Mouse (Mus musculus): Measurements from ENCODE around the gene Psmd11.
"Not testable (repeated sequence)": the region's sequence is repeated elsewhere in the genome, so short reads cannot be mapped to it uniquely, and the experiment has no call there.

Psmd11 gene

DNA sequence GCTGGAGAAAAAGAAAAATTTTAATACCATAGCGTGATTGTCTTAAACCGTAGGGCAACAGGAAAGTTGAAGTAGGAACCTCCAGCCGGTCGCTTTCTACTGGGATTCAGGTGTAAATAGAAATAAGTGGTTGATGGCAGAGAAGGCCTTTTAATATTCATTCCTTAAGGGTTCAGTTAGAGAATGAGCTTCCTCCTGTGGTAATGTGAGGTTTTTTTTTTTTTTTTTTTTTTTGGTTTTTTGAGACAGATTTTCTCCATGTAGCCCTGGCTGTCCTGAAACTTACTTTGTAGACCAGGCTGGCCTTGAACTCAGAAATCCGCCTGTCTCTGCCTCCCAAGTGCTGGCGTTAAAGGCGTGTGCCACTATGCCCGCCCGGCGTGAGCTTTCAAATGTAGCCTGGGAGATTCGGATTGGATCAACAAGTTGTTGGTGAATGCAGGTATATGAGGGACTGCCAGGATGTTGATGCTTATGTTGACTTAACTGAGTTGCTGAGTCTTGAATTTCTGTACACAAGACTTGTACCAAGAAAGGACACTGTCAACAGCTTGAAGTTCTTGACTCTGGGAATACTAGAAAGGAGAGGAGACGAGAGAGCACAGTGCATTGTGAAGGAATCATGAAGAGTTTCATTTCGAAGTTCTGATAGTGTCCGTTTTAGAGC, 1.2 kb downstream of the Psmd11 start:
- DNase-seq = no peak

DNA sequence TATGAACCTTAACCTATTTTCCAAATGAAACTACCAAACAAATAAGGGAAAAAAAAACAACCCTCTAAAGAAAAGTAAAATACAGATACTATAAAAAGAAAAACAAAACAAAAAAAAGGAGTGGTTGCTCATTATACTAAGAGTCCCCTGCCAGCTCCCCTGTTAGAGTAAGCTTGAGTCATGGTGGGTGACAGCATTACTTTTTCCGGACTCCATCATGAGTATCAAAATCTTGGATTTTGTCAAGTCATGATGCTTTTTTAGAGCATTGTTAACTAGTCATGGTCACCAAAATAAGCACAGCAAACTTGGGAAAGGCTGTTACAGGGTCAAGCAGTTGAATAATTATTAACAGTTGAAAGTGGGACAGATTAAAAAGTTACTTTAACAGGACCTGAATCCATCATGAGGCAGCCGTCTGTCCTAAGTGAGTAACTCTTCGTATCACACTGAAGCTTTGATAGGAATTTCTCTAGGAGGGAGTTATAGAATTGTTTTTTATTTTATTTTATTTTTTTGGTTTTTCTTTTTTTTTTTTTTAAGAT, 2.0 kb downstream of the Psmd11 start:
- no peak for DNase-seq

DNA sequence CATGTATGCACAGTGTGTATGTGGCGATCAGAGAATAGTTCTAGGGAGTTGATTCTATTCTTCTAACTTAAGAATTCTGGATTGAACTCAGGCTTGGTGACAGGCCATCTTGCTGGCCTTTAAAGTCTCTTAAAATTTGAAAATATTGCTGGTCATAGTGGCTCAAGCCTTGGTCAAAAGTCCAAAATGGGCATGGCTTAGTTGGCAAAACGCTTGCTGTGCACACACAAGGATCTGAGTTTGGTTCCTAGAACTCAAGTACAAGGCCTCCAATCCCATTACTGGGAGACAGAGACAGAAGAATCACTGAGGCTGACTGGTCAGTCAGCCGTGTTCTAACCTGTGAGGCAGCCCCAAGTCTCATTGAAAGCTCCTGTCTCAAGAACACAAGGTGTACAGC, 18.5 kb downstream of the Psmd11 start:
- no peak for DNase-seq

DNA sequence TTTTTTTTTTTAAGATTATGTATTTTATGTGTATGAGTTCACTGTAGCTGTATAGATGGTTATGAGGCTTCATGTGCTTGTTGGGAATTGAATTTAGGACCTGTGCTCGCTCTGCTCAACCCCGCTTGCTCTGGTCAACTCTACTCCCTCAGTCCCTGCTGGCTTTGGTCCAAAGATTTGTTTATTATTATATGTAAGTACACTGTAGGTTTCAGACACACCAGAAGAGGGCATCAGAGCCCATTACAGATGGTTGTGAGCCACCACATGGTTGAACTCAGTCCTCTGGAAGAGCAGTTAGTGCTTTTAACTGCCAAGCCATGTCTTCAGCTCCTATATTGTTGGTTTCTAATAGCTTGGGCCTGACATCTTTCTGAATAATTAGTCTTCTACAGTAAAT, 21.4 kb downstream of the Psmd11 start:
- DNase-seq = no peak

DNA sequence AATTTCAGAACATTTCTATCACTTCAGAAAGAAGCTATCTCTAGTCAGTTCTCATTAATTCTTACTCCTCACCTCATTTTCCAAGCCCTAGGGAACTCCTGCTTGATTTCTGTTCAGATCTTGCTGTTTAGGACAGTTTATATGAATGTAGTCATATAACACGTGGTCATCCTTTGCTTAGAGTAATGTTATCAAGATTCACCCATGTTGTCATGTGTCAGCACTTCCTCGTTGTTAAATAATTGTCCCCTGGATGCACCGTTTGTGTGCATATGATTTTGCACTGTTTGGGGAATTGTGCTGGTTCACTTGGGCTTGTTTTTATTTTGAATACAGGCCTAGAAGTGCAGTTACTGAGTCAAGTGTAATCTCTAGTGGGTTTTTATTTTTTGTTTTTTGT, 23.8 kb downstream of the Psmd11 start:
- DNase-seq = no peak

DNA sequence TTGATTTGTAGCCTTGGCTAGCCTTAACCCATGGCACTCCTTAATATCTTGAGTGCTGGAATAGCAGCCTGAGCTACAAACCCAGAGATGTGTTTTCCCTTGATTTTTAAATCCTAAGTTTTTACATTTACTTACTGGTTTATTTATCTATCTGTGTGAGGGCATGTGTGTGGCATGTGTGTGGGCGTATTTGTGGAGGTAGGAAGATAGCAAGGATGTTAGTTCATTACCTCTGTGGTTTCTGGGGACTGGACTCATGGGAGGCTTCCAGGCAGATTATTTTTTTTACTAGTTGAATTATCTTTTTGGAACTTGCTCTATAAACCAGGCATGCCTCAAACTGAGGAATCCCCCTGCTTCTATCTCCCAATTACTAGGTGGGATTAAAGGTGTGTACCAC, 24.8 kb downstream of the Psmd11 start:
- no peak for DNase-seq

DNA sequence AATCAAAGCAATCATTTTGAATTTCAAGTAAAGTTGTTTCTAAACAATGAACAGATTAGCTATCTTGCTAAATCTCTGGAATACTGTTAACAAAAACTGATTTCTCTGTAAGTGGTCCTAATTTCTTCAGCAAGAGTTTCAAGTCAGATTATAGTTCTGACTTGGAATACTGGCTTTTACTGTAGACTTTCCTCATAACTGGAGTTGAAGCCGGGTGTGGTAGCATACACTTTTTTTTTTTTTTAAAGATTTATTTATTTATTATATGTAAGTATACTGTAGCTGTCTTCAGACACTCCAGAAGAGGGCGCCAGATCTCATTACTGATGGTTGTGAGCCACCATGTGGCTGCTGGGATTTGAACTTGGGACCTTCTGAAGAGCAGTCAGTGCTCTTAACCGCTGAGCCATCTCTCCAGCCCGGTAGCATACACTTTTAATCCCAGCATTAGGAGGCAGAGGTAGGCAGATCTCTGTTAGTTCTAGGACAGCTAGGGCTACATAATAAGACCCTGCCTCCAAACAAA, 35.3 kb downstream of the Psmd11 start:
- DNase-seq = not testable (repeated sequence)

DNA sequence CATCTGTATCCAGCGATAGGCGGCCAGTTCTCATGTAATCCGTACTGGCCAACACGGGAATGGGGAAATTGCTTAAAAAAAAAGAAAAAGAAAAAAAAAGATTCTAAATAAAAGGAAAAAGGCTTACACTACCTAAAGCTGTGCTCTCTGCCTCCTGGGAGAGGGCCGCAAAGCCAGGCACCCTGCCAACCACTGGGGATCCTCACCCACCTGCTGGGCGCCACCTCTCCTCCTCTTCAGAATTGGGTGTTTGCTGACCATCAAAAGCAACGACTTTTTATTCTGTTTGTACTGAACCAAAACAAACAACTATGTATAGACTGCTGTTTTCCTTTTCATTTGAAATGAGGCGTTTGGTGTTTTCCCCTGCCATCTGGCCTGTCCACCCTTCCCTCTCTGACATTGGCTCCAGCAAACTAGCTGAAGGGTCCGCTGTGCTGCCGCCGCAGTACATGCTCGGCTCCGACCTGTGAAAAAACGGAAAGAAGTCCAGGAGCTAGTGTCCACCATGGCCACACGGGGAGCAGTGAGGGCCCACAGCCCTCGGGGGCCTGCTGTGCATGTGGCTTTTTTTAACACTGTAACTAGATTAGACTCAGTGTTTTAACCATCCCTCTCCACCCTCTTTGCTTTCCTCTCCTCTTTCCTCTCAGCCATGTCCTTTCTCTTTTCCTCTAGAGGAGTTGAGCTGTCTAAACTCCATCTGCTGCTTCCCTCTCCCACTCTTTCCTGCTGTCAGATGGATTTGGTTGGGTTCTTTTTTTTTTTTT, 43.6 kb downstream of the Psmd11 start:
- DNase-seq = no peak

DNA sequence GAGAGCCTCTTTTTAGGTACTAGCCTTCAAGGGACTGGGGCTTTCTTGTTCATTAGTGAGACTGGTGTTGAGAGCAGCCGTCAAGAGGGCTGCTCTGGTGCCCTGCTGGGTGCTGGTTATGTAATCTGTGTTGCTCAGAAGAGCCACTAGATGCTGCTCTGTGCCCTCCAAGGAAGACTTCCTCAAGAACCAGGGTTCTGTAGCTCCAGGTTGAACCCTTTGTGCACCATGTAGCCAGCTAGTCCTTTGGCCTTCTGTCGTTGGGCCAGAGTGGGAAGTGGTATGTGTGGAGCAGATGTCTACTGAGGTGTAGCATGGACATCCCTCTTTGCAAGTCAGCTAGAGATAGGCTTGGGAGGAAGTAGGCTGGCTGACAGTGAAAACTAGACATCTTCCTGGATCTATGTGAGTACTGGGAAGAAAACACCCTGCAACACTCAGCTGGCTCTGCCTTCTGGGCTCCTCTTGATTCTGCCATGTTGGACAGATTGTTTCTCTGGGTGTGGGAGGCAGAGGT, 45.8 kb downstream of the Psmd11 start:
- DNase-seq = no peak

DNA sequence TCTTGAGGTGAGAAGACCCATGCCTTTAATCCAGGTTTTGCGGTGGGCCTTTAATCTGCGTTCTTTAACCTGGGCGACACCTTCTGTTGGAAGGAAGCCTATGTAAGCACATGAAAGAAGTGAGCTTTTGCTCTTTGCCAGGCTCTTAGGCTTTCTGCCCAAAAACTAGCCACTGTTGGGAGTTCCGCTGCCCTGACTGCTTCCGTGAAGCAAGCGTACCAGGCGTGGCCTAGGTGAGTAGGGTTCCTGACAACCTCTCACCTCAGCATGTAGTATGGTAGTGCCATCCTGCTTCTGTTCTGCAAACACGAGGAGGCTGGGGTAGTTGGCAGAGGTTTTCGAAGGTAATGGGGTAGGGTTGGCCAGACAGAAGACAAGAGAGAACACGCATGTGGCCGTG, 46.4 kb downstream of the Psmd11 start:
- no peak for DNase-seq

DNA sequence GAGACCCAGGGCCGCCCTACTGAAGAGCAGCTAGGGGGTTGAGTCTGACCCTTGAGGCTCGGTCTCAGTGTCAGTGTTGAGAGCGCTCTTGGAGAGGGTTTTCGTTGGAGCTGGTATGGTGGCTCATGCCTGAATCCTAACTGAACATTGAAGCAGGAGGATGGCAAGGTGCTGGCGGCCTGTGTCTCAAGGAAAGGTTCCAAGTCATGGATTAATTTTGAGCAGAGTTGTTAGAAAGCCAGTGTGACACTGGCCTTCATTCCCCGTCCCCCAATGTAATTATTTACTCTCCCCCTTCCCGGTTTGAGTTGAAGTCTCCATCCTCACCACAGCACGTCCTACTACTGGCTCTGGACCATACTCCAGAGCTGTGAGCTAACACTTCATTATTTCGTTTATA, 47.1 kb downstream of the Psmd11 start:
- DNase-seq = no peak

DNA sequence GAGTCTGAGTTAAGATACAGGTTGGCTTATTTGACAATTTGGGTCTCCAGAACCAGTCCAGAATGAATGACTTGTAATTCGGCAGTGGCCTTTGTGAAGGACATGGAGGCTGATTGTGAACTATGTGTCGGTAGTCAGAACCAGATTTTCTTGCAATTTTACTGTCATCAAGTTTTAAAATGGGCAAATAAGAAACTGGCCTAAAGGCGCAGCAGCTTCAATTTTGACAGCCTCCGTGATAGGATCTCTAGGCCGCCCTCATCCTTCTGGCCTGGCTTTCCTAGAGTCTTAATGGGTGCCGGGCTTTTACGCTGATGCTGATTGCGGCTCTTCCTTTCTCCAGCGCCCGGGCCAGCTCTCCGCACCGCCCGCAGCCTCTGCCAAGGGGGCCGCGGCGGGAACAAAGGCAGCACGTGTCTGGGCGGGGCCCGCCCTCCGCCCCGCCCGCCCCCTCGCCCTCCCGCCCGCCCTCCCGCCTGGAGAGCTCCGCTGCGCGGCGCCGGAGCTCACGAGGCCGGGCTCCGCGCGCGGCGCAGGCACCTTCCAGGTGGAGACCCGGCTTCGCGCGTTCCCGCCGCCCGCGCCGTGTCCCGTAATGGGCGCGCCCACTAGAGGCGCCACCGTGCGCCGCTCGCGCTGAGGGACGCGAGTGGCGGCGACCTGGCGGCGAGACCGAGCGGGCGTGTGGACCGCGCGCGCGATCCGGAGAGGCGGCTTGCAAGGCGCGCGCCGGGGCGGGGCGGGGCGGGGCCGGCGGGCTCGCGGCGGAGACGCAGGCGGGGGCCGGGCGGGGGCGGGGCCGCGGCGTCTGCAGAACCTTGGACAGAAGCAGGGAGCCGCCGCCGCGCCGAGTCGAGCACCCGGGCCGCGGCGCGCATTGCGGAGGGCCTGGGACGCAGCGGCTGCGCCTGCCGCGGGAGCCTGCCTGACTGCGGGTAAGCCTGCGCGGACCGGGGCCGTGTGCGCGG, 48.1 kb downstream of the Psmd11 start, which contains the start of gene Cdk5r1:
TSS of gene Cdk5r1 (plus strand) at position 802 of the 968 bp plus-strand sequence.
- peak; percentile 96 for DNase-seq

DNA sequence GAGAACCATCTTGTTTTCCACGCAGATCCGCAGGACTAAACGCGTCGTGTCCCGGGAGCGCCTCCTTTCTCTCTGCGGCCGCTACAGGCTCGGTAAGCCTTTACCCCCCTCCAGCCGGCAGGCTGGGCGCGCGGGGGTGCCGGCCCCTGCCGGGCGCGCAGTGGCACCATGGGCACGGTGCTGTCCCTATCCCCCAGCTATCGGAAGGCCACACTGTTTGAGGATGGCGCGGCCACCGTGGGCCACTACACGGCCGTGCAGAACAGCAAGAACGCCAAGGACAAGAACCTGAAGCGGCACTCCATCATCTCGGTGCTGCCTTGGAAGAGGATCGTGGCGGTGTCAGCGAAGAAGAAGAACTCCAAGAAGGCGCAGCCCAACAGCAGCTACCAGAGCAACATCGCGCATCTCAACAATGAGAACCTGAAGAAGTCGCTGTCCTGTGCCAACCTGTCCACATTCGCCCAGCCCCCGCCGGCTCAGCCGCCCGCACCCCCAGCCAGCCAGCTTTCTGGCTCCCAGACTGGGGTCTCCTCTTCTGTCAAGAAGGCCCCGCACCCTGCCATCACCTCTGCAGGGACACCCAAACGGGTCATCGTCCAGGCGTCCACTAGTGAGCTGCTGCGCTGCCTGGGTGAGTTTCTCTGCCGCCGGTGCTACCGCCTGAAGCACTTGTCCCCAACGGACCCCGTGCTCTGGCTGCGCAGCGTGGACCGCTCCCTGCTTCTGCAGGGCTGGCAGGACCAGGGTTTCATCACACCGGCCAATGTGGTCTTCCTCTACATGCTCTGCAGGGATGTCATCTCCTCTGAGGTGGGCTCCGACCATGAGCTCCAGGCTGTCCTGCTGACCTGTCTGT, 49.2 kb downstream of the Psmd11 start:
- DNase-seq = no peak

DNA sequence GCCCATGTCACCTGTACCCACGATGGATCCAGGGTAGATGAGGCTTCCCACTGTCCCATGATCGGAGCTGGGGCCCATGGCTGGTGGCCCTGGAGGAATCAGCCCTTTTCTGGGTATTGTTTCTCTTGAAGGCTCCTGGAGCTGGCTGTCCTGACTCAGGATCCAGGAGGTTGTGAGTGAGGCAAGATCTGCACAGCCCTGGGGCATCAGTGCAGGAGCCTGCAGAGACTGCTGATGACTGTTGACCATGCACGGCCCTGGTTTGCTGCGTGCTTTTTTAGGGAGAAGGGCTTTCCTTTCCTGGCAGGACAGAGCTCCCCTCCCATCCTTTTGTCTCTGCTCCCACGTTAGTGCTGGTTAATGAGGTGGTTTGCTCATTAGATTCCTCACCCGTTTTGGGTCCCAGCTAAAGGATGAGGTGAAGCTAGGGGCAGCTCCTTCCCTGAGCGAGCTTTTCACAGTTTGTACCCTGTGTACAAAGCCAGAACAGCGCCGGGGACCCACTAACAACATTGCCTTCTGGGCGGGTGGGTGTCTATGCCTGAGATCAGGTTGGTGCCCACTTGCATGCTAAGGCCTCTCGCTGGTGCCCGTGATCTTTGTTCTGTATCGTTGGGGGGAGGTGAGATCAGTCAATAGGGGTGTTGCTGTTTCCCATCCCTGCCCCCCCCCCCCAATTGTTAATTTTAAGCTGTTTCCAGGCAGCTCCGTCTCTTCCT, 50.4 kb downstream of the Psmd11 start:
- DNase-seq = no peak

DNA sequence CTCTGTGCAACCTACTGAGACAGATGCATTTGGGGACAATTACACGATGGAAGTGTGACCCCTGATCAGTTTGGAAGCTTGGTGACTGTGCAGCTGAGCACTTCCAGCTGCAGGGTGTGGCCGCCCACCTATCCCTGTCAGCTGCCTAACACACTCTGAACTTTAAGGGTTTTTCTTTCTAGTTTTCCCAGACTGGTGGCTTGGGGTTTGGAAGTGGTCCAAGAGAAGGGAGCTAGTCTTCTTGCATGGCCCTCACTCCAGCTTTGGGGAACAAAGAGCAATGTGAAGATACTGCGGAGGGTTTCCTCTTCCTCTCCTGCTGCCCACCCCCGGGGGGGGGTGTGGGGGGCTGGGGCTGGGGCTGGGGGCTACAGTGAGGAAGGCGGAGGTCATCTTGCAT, 51.0 kb downstream of the Psmd11 start:
- DNase-seq = no peak

DNA sequence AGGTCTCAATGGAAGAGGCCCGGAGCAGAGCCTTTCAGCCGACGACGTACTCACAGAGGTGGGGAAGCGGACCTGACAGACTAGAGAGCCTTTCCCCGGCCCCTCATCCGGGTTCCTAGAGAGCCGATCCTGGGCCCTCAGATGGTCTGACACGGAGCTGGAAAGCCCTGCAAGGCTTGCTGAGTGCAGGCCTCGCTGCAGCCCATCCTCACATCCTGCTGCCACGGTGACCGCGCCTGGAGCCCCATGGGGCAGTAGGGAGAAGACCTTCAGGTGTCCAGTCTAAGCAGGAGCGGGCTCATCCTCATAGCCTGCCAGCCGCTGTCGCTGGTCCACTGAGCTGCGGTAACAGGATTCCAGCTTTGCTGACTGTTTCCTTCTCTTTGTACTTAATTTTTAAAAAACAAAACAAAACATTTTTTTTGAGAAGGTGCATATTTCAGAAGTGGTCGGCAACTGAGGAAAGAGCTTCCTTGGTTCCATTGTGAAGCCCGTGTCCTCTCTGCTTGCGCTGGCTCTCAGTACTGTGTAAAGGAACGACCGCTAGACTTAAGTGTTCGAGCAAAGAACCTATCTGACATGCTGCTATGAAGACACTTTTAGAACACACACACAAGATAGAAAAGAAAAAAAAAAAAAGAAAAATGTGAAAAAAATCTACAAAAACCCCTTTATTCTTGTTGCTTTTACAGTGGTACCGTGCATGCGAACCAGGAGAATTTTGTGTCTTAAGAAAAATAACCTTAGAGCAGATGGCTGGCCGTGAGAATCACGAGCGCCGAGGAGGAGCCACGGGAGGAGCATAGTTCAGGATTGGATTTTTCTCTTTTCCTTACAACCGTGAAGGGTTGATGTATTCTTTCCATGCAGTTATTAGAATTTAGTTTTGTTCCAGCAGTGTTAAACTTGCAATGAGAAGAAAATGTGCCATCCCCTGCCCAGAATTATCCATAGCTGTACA, 51.8 kb downstream of the Psmd11 start:
- no peak for DNase-seq

DNA sequence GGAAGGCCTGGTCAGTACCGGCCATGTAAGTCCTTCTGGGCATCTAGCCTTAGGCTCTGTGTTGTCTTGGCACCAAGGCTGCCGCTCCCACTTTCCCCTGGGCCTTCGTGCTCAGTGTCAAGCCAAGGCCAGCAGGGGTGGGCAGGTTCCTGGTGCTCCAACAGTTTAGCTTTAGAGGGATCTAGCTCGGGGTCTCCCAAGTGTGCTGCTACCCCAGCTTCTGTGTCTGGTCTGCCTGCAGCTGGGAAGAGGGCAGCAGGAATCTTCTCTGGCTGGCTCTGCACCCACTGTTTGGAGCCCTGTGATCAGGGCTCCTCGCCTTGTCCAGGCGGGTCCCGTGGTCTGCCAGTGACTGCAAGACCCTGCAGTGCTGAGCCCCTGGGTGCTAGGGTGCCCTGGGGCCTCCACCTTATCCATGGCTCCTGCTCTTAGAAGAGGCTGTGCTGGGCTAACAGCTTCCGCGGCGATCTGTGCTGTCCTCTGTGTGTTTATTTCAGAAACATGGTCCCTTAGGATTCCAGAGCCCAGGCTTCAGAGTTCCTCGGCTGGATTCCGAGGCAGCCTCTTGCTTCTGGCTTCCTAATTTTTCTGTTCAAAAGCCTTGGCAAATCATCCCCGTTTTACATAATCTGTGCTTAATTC, 53.1 kb downstream of the Psmd11 start:
- no peak for DNase-seq

DNA sequence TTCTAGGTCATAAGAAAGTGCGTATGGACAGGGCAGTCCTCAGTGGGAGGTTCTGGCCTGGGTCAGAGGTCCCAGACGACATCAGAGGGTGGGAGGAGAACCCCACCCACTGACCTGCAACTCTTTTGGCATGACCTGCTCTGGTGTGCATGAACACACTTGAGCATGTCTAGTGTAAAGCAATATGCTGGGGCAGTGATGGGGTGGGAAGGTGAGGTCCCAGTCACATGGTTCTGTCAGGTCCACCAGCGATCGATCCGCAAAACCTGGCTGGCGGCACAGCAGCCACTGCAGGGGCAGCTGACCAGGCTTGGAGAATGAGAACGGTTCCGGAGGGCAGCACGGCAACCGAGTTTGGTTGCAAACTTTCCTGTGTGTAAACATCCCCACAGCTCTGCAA, 53.9 kb downstream of the Psmd11 start:
- no peak for DNase-seq

DNA sequence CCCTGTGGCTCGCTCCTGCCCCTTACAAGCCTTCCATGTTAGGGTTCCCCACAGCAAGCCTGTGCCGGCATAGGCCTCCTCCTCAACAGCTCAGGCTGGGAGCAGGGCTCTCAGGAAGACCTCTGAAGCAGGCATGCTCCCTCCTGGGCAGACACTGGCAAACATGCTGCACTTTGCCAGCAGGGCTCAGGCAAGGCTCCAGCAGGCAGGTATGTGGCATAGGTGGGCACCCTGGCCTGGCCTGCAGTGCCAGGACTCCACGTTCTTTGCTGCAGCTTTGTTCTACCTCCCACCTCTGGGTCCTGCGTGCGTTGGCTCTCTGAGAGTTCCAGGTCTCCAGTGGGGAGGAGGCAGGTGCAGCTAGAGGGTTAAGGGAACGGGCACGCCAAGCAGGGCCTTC, 54.5 kb downstream of the Psmd11 start:
- no peak for DNase-seq
